Mouse (Mus musculus) cerebellum, adult 9-10 months (tissue): Measurements from ENCODE around the gene Arhgef7.

Experiments
- DNase-seq: peaks from one replicate; pipeline ENCODE4 v3.0.0; 2022

Gene Arhgef7

GRCm38 (mm10) chr8:11800481-11800880 is 73.0 kb downstream of the Arhgef7 start:
- DNase-seq = no peak

GRCm38 (mm10) chr8:11801571-11801970 is 74.0 kb downstream of the Arhgef7 start:
- no peak for DNase-seq

GRCm38 (mm10) chr8:11804914-11805313 is 77.4 kb downstream of the Arhgef7 start:
- DNase-seq = no peak

- no peak for DNase-seq
Observed at GRCm38 (mm10) chr8:11806252-11806651, 78.7 kb downstream of the Arhgef7 start.

GRCm38 (mm10) chr8:11807361-11807760 is 79.8 kb downstream of the Arhgef7 start:
- no peak for DNase-seq

- no peak for DNase-seq
Observed at GRCm38 (mm10) chr8:11808047-11808446, 80.5 kb downstream of the Arhgef7 start.

GRCm38 (mm10) chr8:11810426-11810825 is 82.9 kb downstream of the Arhgef7 start:
- DNase-seq = no peak

- DNase-seq = no peak
Observed at GRCm38 (mm10) chr8:11813801-11814200, 86.3 kb downstream of the Arhgef7 start.

- DNase-seq = no peak
Observed at GRCm38 (mm10) chr8:11815206-11815605, 87.7 kb downstream of the Arhgef7 start.

GRCm38 (mm10) chr8:11820136-11820535 is 92.6 kb downstream of the Arhgef7 start:
- no peak for DNase-seq

- no peak for DNase-seq
Observed at GRCm38 (mm10) chr8:11820568-11820967, 93.0 kb downstream of the Arhgef7 start.

GRCm38 (mm10) chr8:11821451-11822206 is 94.1 kb downstream of the Arhgef7 start:
- no peak for DNase-seq

GRCm38 (mm10) chr8:11822550-11823060 is 95.1 kb downstream of the Arhgef7 start:
- no peak for DNase-seq

GRCm38 (mm10) chr8:11825756-11826155 is 98.2 kb downstream of the Arhgef7 start:
- DNase-seq = no peak

- no peak for DNase-seq
Observed at GRCm38 (mm10) chr8:11827312-11827711, 99.8 kb downstream of the Arhgef7 start.

GRCm38 (mm10) chr8:11830214-11831046 is 102.9 kb downstream of the Arhgef7 start:
- peak; percentile 10 for DNase-seq

- no peak for DNase-seq
Observed at GRCm38 (mm10) chr8:11831174-11831573, 103.7 kb downstream of the Arhgef7 start.

GRCm38 (mm10) chr8:11831939-11832338 is 104.4 kb downstream of the Arhgef7 start:
- DNase-seq = no peak

- peak; percentile 3 for DNase-seq
Observed at GRCm38 (mm10) chr8:11833157-11833556, 105.6 kb downstream of the Arhgef7 start.

- DNase-seq = peak; percentile 5
Observed at GRCm38 (mm10) chr8:11834200-11834599, 106.7 kb downstream of the Arhgef7 start.

- DNase-seq = peak; percentile 2
Observed at GRCm38 (mm10) chr8:11834691-11835090, 107.2 kb downstream of the Arhgef7 start.

- no peak for DNase-seq
Observed at GRCm38 (mm10) chr8:11840174-11840573, 112.7 kb downstream of the Arhgef7 start, which contains the start of gene Tex29. Gene Tex29, plus strand, starts transcription at chr8:11840474.

- DNase-seq = peak; percentile 56
Observed at GRCm38 (mm10) chr8:11841571-11841970, 114.0 kb downstream of the Arhgef7 start.

- DNase-seq = peak; percentile 12
Observed at GRCm38 (mm10) chr8:11842757-11843156, 115.2 kb downstream of the Arhgef7 start.
